Mouse (Mus musculus): ENCODE measurements around the gene 1700001K19Rik. TPM values are rescaled to one million over a fixed set of nuclear protein-coding genes. Genes with fewer than 3 reads are reported as not detected.

1700001K19Rik gene
- polyA plus RNA-seq, 1 experiment, result 0.05 TPM

- Histone ChIP-seq H3K4me2 (ENCODE audit: low read depth) (no peak overlapping the region), H3K79me2 (ENCODE audit: control insufficient read depth, insufficient read depth) (peaks cover 15% of the 10 kb centered on the region), H3ac (ENCODE audit: control insufficient read depth, insufficient read length) (no peak overlapping the region), H3K27me3 (ENCODE audit: control insufficient read depth, insufficient read depth, insufficient read length) (no peaks in the 10 kb centered on the region), H3K4me3 (no peak overlapping the region), H3K36me3 (ENCODE audit: control insufficient read depth, insufficient read depth) (peaks cover 7% of the 10 kb centered on the region)
- no peak for TF ChIP-seq MYOD1 (IDR thresholded peaks at IDR 0.05; ENCODE audit: control insufficient read depth in 1 of 3, insufficient read length in 2 of 3, low read depth in 2 of 3)
- TF ChIP-seq CEBPB (IDR thresholded peaks at IDR 0.05; ENCODE audit: insufficient read depth, poor library complexity, severe bottlenecking), result no peak
- TF ChIP-seq TCF3 (IDR thresholded peaks at IDR 0.05; ENCODE audit: insufficient read length, low read depth), result no peak
- TF ChIP-seq POLR2A (IDR thresholded peaks at IDR 0.05; ENCODE audit: insufficient read length, low read depth), result no peak
- TF ChIP-seq POLR2AphosphoS2 (IDR thresholded peaks at IDR 0.05; ENCODE audit: insufficient read length, low read depth), result no peak
- no peak for TF ChIP-seq REST (IDR thresholded peaks at IDR 0.05; ENCODE audit: insufficient read depth, insufficient read length)
Observed at GRCm38 (mm10) chr12:110699171-110699547, 16.7 kb upstream of the 1700001K19Rik start.

- H3K4me2 ChIP-seq (ENCODE audit: low read depth), result no peak overlapping the region
- H3K27me3 ChIP-seq (ENCODE audit: control insufficient read depth, insufficient read depth, insufficient read length), result no peaks in the 10 kb centered on the region
- H3K36me3 ChIP-seq (ENCODE audit: control insufficient read depth, insufficient read depth), result peaks cover 13% of the 10 kb centered on the region
- no peak overlapping the region for H3K4me3 ChIP-seq
- no peak overlapping the region for H3ac ChIP-seq (ENCODE audit: control insufficient read depth, insufficient read length)
- peaks cover 20% of the 10 kb centered on the region for H3K79me2 ChIP-seq (ENCODE audit: control insufficient read depth, insufficient read depth)
- no peak for TF ChIP-seq CEBPB (IDR thresholded peaks at IDR 0.05; ENCODE audit: insufficient read depth, poor library complexity, severe bottlenecking)
- TF ChIP-seq TCF3 (IDR thresholded peaks at IDR 0.05; ENCODE audit: insufficient read length, low read depth), result no peak
- no peak for TF ChIP-seq MYOG (IDR thresholded peaks at IDR 0.05; ENCODE audit: control insufficient read depth in 1 of 3, insufficient read depth in 1 of 3, insufficient read length in 2 of 3, low read depth in 2 of 3)
- no peak for TF ChIP-seq USF1 (IDR thresholded peaks at IDR 0.05; ENCODE audit: low read depth)
- TF ChIP-seq POLR2AphosphoS2 (IDR thresholded peaks at IDR 0.05; ENCODE audit: insufficient read length, low read depth), result no peak
- TF ChIP-seq MYOD1 (IDR thresholded peaks at IDR 0.05; ENCODE audit: control insufficient read depth in 1 of 3, insufficient read length in 2 of 3, low read depth in 2 of 3), result no peak
- TF ChIP-seq TCF12 (IDR thresholded peaks at IDR 0.05; ENCODE audit: insufficient read depth, poor library complexity, severe bottlenecking), result no peak
- TF ChIP-seq MAX (IDR thresholded peaks at IDR 0.05; ENCODE audit: low read depth), result no peak
- TF ChIP-seq E2F4 (IDR thresholded peaks at IDR 0.05; ENCODE audit: insufficient read depth), result no peak
- no peak for TF ChIP-seq SRF (IDR thresholded peaks at IDR 0.05; ENCODE audit: control insufficient read depth, insufficient read length, low read depth)
- TF ChIP-seq REST (IDR thresholded peaks at IDR 0.05; ENCODE audit: insufficient read depth, insufficient read length), result no peak
- no peak for TF ChIP-seq POLR2A (IDR thresholded peaks at IDR 0.05; ENCODE audit: insufficient read length, low read depth)
Observed at GRCm38 (mm10) chr12:110698523-110699170, 16.2 kb upstream of the 1700001K19Rik start.

- peaks cover 18% of the 10 kb centered on the region for H3K36me3 ChIP-seq (ENCODE audit: control insufficient read depth, insufficient read depth)
- TF ChIP-seq TCF3 (IDR thresholded peaks at IDR 0.05; ENCODE audit: insufficient read length, low read depth), result no peak
- no peak for TF ChIP-seq MAX (IDR thresholded peaks at IDR 0.05; ENCODE audit: low read depth)
- no peak for TF ChIP-seq POLR2AphosphoS2 (IDR thresholded peaks at IDR 0.05; ENCODE audit: insufficient read length, low read depth)
- TF ChIP-seq MYOD1 (IDR thresholded peaks at IDR 0.05; ENCODE audit: control insufficient read depth in 1 of 3, insufficient read length in 2 of 3, low read depth in 2 of 3), result no peak
- no peak for TF ChIP-seq CEBPB (IDR thresholded peaks at IDR 0.05; ENCODE audit: insufficient read depth, poor library complexity, severe bottlenecking)
- no peak for TF ChIP-seq E2F4 (IDR thresholded peaks at IDR 0.05; ENCODE audit: insufficient read depth)
- no peak for TF ChIP-seq REST (IDR thresholded peaks at IDR 0.05; ENCODE audit: insufficient read depth, insufficient read length)
- TF ChIP-seq USF1 (IDR thresholded peaks at IDR 0.05; ENCODE audit: low read depth), result no peak
- no peak for TF ChIP-seq TCF12 (IDR thresholded peaks at IDR 0.05; ENCODE audit: insufficient read depth, poor library complexity, severe bottlenecking)
- TF ChIP-seq MYOG (IDR thresholded peaks at IDR 0.05; ENCODE audit: control insufficient read depth in 1 of 3, insufficient read depth in 1 of 3, insufficient read length in 2 of 3, low read depth in 2 of 3), result no peak
- TF ChIP-seq SRF (IDR thresholded peaks at IDR 0.05; ENCODE audit: control insufficient read depth, insufficient read length, low read depth), result no peak
- TF ChIP-seq POLR2A (IDR thresholded peaks at IDR 0.05; ENCODE audit: insufficient read length, low read depth), result no peak
- no peak overlapping the region for H3ac ChIP-seq (ENCODE audit: control insufficient read depth, insufficient read length)
- H3K4me3 ChIP-seq, result no peak overlapping the region
- no peak overlapping the region for H3K4me2 ChIP-seq (ENCODE audit: low read depth)
- peaks cover 23% of the 10 kb centered on the region for H3K79me2 ChIP-seq (ENCODE audit: control insufficient read depth, insufficient read depth)
- H3K27me3 ChIP-seq (ENCODE audit: control insufficient read depth, insufficient read depth, insufficient read length), result no peaks in the 10 kb centered on the region
Observed at GRCm38 (mm10) chr12:110698080-110698479, 15.7 kb upstream of the 1700001K19Rik start.

GRCm38 (mm10) chr12:110697457-110697856, 15.0 kb upstream of the 1700001K19Rik start:
- peaks cover 24% of the 10 kb centered on the region for H3K36me3 ChIP-seq (ENCODE audit: control insufficient read depth, insufficient read depth)
- peaks cover 23% of the 10 kb centered on the region for H3K79me2 ChIP-seq (ENCODE audit: control insufficient read depth, insufficient read depth)
- no peak overlapping the region for H3K4me2 ChIP-seq (ENCODE audit: low read depth)
- TF ChIP-seq MYOG (IDR thresholded peaks at IDR 0.05; ENCODE audit: control insufficient read depth in 1 of 3, insufficient read depth in 1 of 3, insufficient read length in 2 of 3, low read depth in 2 of 3), result no peak
- TF ChIP-seq SRF (IDR thresholded peaks at IDR 0.05; ENCODE audit: control insufficient read depth, insufficient read length, low read depth), result no peak
- no peak for TF ChIP-seq TCF3 (IDR thresholded peaks at IDR 0.05; ENCODE audit: insufficient read length, low read depth)
- TF ChIP-seq REST (IDR thresholded peaks at IDR 0.05; ENCODE audit: insufficient read depth, insufficient read length), result no peak
- peak overlapping the region; percentile 64 for H3K4me3 ChIP-seq
- no peaks in the 10 kb centered on the region for H3K27me3 ChIP-seq (ENCODE audit: control insufficient read depth, insufficient read depth, insufficient read length)
- no peak overlapping the region for H3ac ChIP-seq (ENCODE audit: control insufficient read depth, insufficient read length)

GRCm38 (mm10) chr12:110696975-110697400, 14.6 kb upstream of the 1700001K19Rik start:
- Histone ChIP-seq H3K79me2 (ENCODE audit: control insufficient read depth, insufficient read depth) (peaks cover 23% of the 10 kb centered on the region), H3K4me3 (peak overlapping the region; percentile 64), H3ac (ENCODE audit: control insufficient read depth, insufficient read length) (peak overlapping the region; percentile 48), H3K27me3 (ENCODE audit: control insufficient read depth, insufficient read depth, insufficient read length) (no peaks in the 10 kb centered on the region), H3K4me2 (ENCODE audit: low read depth) (peak overlapping the region; percentile 72), H3K36me3 (ENCODE audit: control insufficient read depth, insufficient read depth) (peaks cover 28% of the 10 kb centered on the region)
- no peak for TF ChIP-seq MAX (IDR thresholded peaks at IDR 0.05; ENCODE audit: low read depth)
- no peak for TF ChIP-seq TCF3 (IDR thresholded peaks at IDR 0.05; ENCODE audit: insufficient read length, low read depth)
- no peak for TF ChIP-seq POLR2AphosphoS2 (IDR thresholded peaks at IDR 0.05; ENCODE audit: insufficient read length, low read depth)
- no peak for TF ChIP-seq TCF12 (IDR thresholded peaks at IDR 0.05; ENCODE audit: insufficient read depth, poor library complexity, severe bottlenecking)
- TF ChIP-seq CEBPB (IDR thresholded peaks at IDR 0.05; ENCODE audit: insufficient read depth, poor library complexity, severe bottlenecking), result no peak
- no peak for TF ChIP-seq REST (IDR thresholded peaks at IDR 0.05; ENCODE audit: insufficient read depth, insufficient read length)
- TF ChIP-seq POLR2A (IDR thresholded peaks at IDR 0.05; ENCODE audit: insufficient read length, low read depth), result no peak
- no peak for TF ChIP-seq MYOG (IDR thresholded peaks at IDR 0.05; ENCODE audit: control insufficient read depth in 1 of 3, insufficient read depth in 1 of 3, insufficient read length in 2 of 3, low read depth in 2 of 3)
- TF ChIP-seq SRF (IDR thresholded peaks at IDR 0.05; ENCODE audit: control insufficient read depth, insufficient read length, low read depth), result no peak
- TF ChIP-seq USF1 (IDR thresholded peaks at IDR 0.05; ENCODE audit: low read depth), result no peak
- no peak for TF ChIP-seq E2F4 (IDR thresholded peaks at IDR 0.05; ENCODE audit: insufficient read depth)
- no peak for TF ChIP-seq MYOD1 (IDR thresholded peaks at IDR 0.05; ENCODE audit: control insufficient read depth in 1 of 3, insufficient read length in 2 of 3, low read depth in 2 of 3)

Data from myocyte (in vitro differentiated cells).